Mouse (Mus musculus) Patski (cell line): ENCODE data around the gene Hba-x. TPM values are rescaled to one million over a fixed set of nuclear protein-coding genes. Genes with fewer than 3 reads are reported as not detected.
"Not testable (repeated sequence)": the region's sequence is repeated elsewhere in the genome, so short reads cannot be mapped to it uniquely, and the experiment has no call there.

Experiments
- ATAC-seq: fragments of 100-300 bp; one replicate; pipeline ENCODE4 v1.8.0; 2021
- CTCF ChIA-PET: fragments of 350-600 bp; sonication (Branson Sonifier 250); formaldehyde crosslinking; loops from one replicate; lab custom pipeline; 2022; ENCODE audit warnings: inconsistent platforms; lab: Charles Lee
- POLR2A ChIA-PET: fragments of 350-600 bp; sonication (Branson Sonifier 250); formaldehyde crosslinking; loops from one replicate; lab custom pipeline; 2022; ENCODE audit warnings: antibody characterized with exemption, inconsistent platforms; lab: Charles Lee
- DNase-seq: peaks from one replicate; pipeline ENCODE4 v3.0.0-alpha.2; 2011; ENCODE audit warnings: low read depth, low spot score
- H3K27me3 ChIP-seq: fragments of 371-371 bp; one replicate; pipeline ENCODE4 v1.5.1; 2021
- CTCF ChIP-seq: fragments of 100-300 bp; IDR thresholded peaks from one replicate; pipeline ENCODE4 v1.5.1; 2021
- in situ Hi-C: fragments of 300-500 bp; cut with MboI; formaldehyde crosslinking; loops from 3 replicates; pipeline ENCODE4 v1.11.1; 2018; ENCODE audit warnings: low pct_unique_long_range_greater_than_20kb, mixed read lengths
- polyA plus RNA-seq: library from polyadenylated mRNA; unstranded; gene quantifications from one replicate; pipeline ENCODE4 v1.2.3, GENCODE M21; 2021

Gene Hba-x
- polyA plus RNA-seq, 1 experiment from 2014 or later = not detected

DNA sequence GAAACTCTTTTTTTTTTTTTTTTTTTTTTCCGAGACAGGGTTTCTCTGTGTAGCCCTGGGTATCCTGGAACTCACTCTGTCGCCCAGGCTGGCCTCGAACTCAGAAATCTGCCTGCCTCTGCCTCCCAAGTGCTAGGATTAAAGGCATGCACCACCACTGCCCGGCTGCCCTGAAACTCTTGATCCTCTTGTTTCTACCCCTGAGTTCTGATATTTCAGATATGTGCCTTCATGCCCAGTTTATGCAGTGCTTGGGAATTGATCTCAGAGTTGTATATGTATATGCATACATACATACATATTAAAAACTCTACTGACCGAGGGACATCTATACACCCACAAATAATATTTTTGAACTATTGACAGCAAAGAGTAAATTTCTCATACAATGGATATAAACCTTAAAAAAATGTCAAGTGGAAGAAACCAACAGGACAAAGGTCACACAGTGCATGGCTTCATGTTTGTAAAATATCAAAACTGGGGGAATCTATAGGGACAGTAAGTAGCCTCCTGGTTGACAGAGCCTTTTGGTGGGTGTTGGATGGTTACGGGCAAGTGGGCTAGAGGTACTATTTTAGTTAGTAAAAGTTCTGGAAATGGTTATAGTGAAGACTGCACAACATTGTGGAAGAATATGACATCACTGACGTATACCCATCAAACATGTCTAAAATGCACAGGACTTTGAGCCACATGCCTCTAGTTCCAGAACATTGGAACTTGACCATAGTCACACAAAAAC is 9.0 kb downstream of the Hba-x start:
- in situ Hi-C loops = loop anchor here (5.0 kb wide), 1 partner anchor 103 kb away; no protein-coding TSS in a partner anchor
- no peak for DNase-seq
- TF ChIP-seq CTCF = no peak
- CTCF ChIA-PET = interaction anchor here (1.0 kb wide), 1 partner anchor 102 kb away, joined by 3 read pairs; no protein-coding TSS in a partner anchor
- ATAC-seq = no peak
- H3K27me3 ChIP-seq = peaks cover 19% of the 10 kb centered on the region
- POLR2A ChIA-PET = no interaction called here

DNA sequence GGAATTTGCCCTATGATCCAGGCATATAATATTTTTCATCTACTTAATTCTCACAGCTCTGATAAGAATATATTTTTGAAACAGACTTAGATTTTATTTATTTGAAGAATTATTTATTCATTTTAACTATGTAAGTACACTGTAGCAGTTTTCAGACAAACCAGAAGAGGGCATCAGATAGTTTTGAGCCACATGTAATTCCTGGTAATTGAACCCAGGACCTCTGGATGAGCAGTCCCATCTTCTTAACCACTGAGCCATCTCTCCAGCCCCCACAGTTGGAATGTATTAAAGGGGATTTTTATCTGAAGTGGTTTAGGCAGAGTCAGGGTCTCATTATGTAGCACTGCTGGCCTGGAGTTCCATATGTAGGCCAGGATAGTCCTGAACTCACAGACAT is 9.7 kb downstream of the Hba-x start:
- POLR2A ChIA-PET, ATAC-seq, CTCF ChIA-PET, DNase-seq: not testable (repeated sequence)
- in situ Hi-C loops = loop anchor here (5.0 kb wide), 1 partner anchor 104 kb away; no protein-coding TSS in a partner anchor
- H3K27me3 ChIP-seq = peaks cover 13% of the 10 kb centered on the region

DNA sequence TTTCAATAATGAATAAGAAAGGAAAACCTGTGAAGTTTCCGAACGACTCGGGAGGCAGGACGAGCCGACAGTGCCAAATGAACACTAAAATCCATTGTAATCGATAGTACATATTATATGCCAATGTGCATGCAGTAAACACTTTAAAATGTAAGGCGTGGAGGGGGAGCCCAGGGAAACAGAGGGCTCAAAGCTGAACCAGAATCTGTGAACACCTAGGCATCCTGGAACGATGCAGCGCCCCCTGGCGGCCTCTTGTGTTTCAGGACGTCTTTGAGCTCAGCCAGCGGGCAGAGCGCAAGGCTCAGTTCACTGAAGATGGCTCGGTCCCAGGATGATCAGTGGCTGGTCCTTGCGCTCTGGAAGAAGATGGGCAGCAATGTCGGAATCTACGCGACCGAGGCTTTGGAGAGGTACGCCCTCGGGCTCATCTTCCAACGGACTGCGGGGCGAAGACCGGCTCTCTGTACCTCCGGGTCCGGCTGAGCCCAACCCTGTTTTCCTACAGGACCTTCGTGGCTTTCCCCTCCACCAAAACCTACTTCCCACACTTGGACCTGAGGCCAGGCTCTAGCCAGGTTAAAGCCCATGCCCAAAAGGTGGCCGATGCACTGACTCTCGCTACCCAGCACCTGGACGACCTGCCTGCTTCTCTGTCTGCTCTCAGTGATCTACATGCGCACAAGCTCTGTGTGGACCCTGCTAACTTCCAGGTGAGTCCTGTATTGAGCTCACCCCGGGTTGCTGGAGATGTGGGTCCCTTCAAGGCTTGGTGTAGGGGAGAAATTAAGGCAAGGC is 10.7 kb downstream of the Hba-x start, which contains the start of gene Hbq1b:
Gene Hbq1b (plus strand): TSS at position 271 of the 798 bp plus-strand sequence.
- peaks cover 13% of the 10 kb centered on the region for H3K27me3 ChIP-seq
- DNase-seq, POLR2A ChIA-PET: not testable (repeated sequence)
- CTCF ChIA-PET = interaction anchor here (1.1 kb wide), 1 partner anchor 34 kb away, joined by 4 read pairs; no protein-coding TSS in a partner anchor
- peak; percentile 73 for TF ChIP-seq CTCF
- ATAC-seq = peak; percentile 78
- in situ Hi-C loops = loop anchor here (5.0 kb wide), 1 partner anchor 105 kb away; no protein-coding TSS in a partner anchor

DNA sequence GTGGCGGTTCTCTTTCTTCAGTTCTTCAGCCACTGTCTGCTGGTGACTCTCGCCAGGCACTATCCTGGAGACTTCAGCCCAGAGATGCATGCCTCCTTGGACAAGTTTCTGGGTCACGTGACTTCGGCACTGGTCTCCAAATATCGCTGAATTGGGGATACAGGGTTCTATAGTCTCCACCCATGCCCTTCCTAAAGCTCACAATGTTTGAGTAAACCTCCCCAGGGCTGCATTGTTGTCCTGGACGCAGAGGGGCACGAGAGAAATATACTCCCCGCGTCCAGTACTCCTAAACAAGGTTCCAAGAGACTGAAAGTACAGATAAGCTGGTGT is 11.3 kb downstream of the Hba-x start:
- H3K27me3 ChIP-seq = peaks cover 12% of the 10 kb centered on the region
- no peak for TF ChIP-seq CTCF
- in situ Hi-C loops = loop anchor here (5.0 kb wide), 1 partner anchor 105 kb away; no protein-coding TSS in a partner anchor
- ChIA-PET CTCF (interaction anchor here (1.1 kb wide), 1 partner anchor 34 kb away, joined by 4 read pairs; no protein-coding TSS in a partner anchor), POLR2A (no interaction called here)
- DNase-seq (no peak), ATAC-seq (no peak)

DNA sequence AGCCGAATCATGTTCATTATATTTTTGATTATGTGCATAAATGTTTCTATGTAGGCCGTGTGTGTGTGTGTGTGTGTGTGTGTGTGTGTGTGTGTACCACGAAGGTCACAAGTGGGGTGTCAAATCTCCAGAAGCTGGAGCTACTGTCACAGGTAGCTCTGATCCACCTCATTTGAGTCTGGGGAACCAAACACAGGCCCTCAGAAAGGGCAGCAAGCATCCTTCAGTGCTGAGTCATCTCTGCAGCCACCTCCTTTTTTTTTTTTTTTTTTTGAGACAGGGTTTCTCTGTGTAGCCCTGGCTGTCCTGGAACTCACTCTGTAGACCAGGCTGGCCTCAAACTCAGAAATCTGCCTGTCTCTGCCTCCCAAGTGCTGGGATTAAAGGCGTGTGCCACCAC is 16.6 kb downstream of the Hba-x start:
- H3K27me3 ChIP-seq, in situ Hi-C loops, CTCF ChIA-PET, DNase-seq, ATAC-seq: not testable (repeated sequence)
- POLR2A ChIA-PET = interaction anchor here (0.6 to 0.8 kb wide), 2 partner anchors 405 to 901 kb away, joined by 3 to 4 read pairs; no protein-coding TSS in a partner anchor

DNA sequence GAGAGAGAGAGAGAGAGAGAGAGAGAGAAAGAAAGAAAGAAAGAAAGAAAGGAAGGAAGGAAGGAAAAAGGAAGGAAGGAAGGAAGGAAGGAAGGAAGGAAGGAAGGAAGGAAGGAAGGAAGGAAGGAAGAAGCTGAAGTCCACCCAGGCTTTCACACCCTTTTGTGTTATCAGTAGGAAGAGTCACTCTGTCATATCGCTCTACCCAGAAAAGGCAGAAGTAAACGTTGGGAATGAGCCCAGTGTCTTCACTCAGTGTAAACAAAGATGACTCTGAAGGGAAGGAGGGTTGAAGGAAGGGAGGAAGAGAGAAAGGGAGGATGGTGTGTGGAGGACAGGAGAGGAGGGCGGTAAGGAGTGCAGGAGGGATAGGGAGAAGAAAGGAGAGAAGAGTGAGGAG is 17.3 kb downstream of the Hba-x start:
- H3K27me3 ChIP-seq, in situ Hi-C loops, CTCF ChIA-PET, ATAC-seq, DNase-seq: not testable (repeated sequence)
- POLR2A ChIA-PET = interaction anchor here (0.6 to 0.8 kb wide), 2 partner anchors 406 to 902 kb away, joined by 3 to 4 read pairs; no protein-coding TSS in a partner anchor

DNA sequence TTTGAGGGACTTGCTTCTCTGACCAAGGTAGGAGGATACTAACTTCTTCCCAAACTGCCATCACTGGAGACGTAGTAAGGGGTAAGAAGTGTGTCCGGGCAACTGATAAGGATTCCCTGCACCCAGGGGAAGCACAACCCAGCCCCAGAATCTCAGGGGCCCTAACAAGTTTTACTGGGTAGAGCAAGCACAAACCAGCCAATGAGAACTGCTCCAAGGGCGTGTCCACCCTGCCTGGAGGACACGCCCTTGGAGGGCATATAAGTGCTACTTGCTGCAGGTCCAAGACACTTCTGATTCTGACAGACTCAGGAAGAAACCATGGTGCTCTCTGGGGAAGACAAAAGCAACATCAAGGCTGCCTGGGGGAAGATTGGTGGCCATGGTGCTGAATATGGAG is 20.0 kb downstream of the Hba-x start, which contains the start of gene Hba-a2:
Gene Hba-a2 (plus strand): TSS at position 287 of the 400 bp plus-strand sequence.
- CTCF ChIA-PET, in situ Hi-C loops, POLR2A ChIA-PET, DNase-seq: not testable (repeated sequence)
- peak; percentile 25 for ATAC-seq
- peaks cover 11% of the 10 kb centered on the region for H3K27me3 ChIP-seq

DNA sequence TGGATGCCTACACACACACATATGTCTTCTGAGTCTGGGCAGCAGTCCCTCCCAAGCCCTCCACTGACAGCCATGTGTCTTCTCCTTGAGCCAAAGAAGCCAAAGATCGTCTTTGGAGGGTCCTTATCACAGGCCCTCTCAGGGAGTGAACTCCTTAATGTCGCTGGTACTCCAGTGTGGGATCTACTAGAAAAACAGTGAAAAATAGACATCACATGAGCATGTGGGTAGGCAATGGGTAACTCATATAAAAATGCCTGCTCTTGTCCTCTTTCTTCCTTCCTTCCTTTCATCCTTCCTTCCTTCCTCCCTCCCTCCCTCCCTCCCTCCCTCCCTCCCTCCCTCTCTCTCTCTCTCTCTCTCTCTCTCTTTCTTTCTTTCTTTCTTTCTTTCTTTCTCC is 21.2 kb downstream of the Hba-x start:
- in situ Hi-C loops, POLR2A ChIA-PET, ATAC-seq, DNase-seq: not testable (repeated sequence)
- peaks cover 20% of the 10 kb centered on the region for H3K27me3 ChIP-seq
- CTCF ChIA-PET = interaction anchor here (1.2 kb wide), 1 partner anchor 115 kb away, joined by 8 read pairs; no protein-coding TSS in a partner anchor

DNA sequence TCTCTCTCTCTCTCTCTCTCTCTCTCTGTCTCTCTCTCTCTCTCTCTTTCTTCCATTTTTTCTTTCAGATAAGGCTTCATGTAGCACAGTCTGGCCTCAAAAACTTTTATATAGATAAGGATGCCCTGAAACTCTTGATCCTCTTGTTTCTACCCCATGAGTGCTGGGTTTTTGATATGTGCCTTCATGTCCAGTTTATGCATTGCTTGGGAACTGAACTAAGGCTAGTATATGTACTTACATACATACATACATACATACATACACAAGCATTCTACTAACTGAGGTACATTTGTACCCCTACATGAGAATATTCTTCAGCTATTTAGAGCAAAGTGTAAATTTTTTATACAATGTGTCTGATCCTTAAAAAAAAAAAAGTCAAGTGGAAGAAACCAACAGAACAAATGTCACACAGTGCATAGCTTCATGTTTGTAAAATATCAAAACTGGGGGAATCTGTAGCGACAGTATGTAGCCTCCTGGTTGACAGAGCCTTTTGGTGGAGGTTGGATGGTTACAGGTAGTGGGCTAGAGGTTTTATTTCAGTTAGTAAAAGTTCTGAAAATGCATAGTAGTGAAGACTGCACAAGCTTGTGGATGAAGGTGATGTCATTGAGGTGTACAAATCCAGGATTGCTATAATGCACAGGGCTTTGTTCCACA is 21.8 kb downstream of the Hba-x start:
- no peak for TF ChIP-seq CTCF
- peaks cover 25% of the 10 kb centered on the region for H3K27me3 ChIP-seq
- ATAC-seq = no peak
- DNase-seq = no peak
- in situ Hi-C loops = no loop called here
- POLR2A ChIA-PET = interaction anchor here (0.9 kb wide), 1 partner anchor 24 kb away, joined by 3 read pairs; no protein-coding TSS in a partner anchor
- CTCF ChIA-PET = interaction anchor here (0.6 to 1.3 kb wide), 5 partner anchors 22 to 311 kb away, joined by 3 to 8 read pairs (median 3); no protein-coding TSS in a partner anchor

DNA sequence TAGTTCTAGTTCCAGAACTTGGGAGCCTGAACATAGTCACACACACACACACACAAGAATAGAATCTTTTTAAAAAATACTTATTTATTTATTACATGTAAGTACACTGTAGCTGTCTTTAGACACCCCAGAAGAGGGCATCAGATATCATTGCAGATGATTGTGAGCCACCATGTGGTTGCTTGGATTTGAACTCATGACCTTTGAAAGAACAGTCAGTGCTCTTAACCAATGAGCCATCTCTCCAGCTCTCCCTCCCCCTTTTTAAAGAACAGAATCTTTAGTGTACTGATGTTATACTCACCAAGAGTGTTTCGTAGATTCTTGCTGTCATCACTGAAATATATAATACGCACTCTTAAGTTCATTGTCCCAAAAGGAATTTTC is 22.3 kb downstream of the Hba-x start:
- DNase-seq (no peak), ATAC-seq (no peak)
- TF ChIP-seq CTCF = no peak
- ChIA-PET CTCF (interaction anchor here (0.6 to 1.3 kb wide), 5 partner anchors 21 to 312 kb away, joined by 3 to 8 read pairs (median 3); no protein-coding TSS in a partner anchor), POLR2A (interaction anchor here (0.9 kb wide), 1 partner anchor 23 kb away, joined by 3 read pairs; no protein-coding TSS in a partner anchor)
- H3K27me3 ChIP-seq = peaks cover 29% of the 10 kb centered on the region
- in situ Hi-C loops = no loop called here
